Mouse (Mus musculus): ENCODE results near the gene Prrt4. TPM values are rescaled to one million over a fixed set of nuclear protein-coding genes. Genes with fewer than 3 reads are reported as not detected.
A peak's percentile ranks its signal among the peaks of the same experiment; 100 is the strongest.

The Prrt4 gene
- polyA plus RNA-seq, 1 experiment from 2014 or later: 1.2 TPM

DNA sequence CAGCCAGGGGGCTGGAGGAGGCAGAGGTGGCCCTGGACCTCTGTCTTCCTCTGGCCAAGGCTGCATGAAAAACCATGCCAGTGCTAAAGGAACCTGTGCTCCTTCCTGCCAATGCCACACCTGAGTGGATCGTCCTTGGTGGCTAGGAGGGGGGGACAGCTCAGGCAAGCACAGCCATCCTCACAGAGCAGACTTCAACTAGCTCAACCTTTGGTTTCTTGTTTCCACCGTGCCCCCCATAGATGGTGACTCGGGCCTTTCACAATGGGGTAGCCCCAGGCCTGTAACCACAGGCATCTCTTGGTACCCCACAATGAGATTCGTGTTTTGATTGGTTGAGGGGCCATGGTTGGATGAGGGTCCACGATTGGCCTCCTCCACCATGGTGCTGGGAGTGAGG is 22.0 kb upstream of the Prrt4 start:
- 89% methylated on average over 5 of the region's 5 CpGs for WGBS
- Histone ChIP-seq H3K36me3 (ENCODE audit: control insufficient read depth, insufficient read depth) (peaks cover 21% of the 10 kb centered on the region), H3K27ac (ENCODE audit: low read length) (no peak overlapping the region), H3K4me2 (ENCODE audit: low read depth, low read length) (no peak overlapping the region), H3K9ac (ENCODE audit: low read length) (no peak overlapping the region), H3K9me3 (replicated peaks; ENCODE audit: control insufficient read depth, low read length) (no peaks in the 10 kb centered on the region), H3K27me3 (ENCODE audit: control insufficient read depth, insufficient read depth, low read length) (peaks cover 8% of the 10 kb centered on the region), H3K4me3 (ENCODE audit: low read length) (no peak overlapping the region), H3K4me1 (ENCODE audit: control insufficient read depth, insufficient read depth, low read length) (peaks cover 8% of the 10 kb centered on the region)
- no peak for ATAC-seq (replicated peaks; ENCODE audit: extremely low read depth, insufficient read depth, low FRiP score)

DNA sequence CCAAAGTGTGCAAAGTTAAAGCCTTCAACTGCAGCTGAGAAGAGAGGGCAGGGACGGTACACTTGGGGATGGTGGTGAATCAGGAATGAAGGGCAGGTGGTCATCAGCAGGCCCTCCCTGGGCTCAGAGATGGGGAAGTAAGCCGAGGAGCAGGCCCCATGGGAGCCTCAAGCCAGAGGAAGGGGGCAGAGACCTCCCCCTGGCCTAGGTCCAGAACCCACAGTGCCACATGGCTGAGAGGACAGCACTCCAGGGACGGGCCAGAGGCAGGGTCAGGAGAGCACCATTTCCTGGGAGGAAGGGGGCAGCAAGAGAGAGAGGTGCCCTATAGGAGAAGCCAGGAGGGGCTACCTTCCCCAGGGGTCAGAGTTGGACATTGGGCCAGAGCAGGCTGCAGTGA is 21.1 kb upstream of the Prrt4 start:
- ATAC-seq (replicated peaks; ENCODE audit: extremely low read depth, insufficient read depth, low FRiP score): no peak
- WGBS: 60% methylated on average over 3 of the region's 3 CpGs
- H3K36me3 ChIP-seq (ENCODE audit: control insufficient read depth, insufficient read depth): peaks cover 14% of the 10 kb centered on the region
- no peak overlapping the region for H3K4me3 ChIP-seq (ENCODE audit: low read length)
- no peak overlapping the region for H3K9ac ChIP-seq (ENCODE audit: low read length)
- H3K4me2 ChIP-seq (ENCODE audit: low read depth, low read length): no peak overlapping the region
- H3K4me1 ChIP-seq (ENCODE audit: control insufficient read depth, insufficient read depth, low read length): peaks cover 7% of the 10 kb centered on the region
- peaks cover 8% of the 10 kb centered on the region for H3K27me3 ChIP-seq (ENCODE audit: control insufficient read depth, insufficient read depth, low read length)
- no peaks in the 10 kb centered on the region for H3K9me3 ChIP-seq (replicated peaks; ENCODE audit: control insufficient read depth, low read length)
- H3K27ac ChIP-seq (ENCODE audit: low read length): no peak overlapping the region

DNA sequence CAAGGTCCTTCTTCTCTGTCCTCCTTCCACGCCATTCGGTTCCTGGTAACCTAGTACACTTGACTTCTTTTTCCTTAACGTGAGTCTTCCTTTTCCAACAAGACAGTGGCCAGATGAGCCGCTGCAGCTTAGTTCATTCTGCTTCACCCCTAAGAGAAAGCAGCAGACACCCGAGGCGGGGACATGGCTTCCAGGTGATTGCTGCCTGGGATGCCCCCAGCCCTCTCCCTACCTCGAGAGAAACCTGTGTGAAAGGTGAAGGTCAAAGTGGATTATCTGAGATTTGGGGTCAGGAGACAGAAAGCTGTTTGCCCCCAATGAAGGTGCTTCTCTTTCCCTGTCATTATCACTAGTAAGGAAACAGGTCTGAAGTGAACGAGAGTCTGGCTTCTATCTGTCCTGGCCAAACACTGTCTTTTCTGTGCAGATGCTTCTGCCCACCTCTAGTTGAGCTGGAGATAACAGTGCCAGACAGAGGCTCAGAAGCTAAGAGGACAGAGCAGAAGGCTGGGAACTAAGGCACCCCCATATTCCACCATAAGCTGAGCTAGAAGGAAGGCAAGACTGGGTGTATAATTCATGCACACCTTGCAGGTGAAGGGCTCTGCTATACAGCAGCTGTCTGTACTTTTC is 20.0 kb upstream of the Prrt4 start:
- H3K9me3 ChIP-seq (replicated peaks; ENCODE audit: control insufficient read depth, low read length): no peaks in the 10 kb centered on the region
- H3K4me3 ChIP-seq (ENCODE audit: low read length): peak overlapping the region; percentile 43
- H3K27ac ChIP-seq (ENCODE audit: low read length): no peak overlapping the region
- peaks cover 10% of the 10 kb centered on the region for H3K36me3 ChIP-seq (ENCODE audit: control insufficient read depth, insufficient read depth)
- 39% methylated on average over 8 of the region's 8 CpGs for WGBS
- H3K4me2 ChIP-seq (ENCODE audit: low read depth, low read length): peak overlapping the region; percentile 65
- no peak for ATAC-seq (replicated peaks; ENCODE audit: extremely low read depth, insufficient read depth, low FRiP score)
- H3K27me3 ChIP-seq (ENCODE audit: control insufficient read depth, insufficient read depth, low read length): peaks cover 8% of the 10 kb centered on the region
- no peak overlapping the region for H3K9ac ChIP-seq (ENCODE audit: low read length)
- peaks cover 4% of the 10 kb centered on the region for H3K4me1 ChIP-seq (ENCODE audit: control insufficient read depth, insufficient read depth, low read length)

DNA sequence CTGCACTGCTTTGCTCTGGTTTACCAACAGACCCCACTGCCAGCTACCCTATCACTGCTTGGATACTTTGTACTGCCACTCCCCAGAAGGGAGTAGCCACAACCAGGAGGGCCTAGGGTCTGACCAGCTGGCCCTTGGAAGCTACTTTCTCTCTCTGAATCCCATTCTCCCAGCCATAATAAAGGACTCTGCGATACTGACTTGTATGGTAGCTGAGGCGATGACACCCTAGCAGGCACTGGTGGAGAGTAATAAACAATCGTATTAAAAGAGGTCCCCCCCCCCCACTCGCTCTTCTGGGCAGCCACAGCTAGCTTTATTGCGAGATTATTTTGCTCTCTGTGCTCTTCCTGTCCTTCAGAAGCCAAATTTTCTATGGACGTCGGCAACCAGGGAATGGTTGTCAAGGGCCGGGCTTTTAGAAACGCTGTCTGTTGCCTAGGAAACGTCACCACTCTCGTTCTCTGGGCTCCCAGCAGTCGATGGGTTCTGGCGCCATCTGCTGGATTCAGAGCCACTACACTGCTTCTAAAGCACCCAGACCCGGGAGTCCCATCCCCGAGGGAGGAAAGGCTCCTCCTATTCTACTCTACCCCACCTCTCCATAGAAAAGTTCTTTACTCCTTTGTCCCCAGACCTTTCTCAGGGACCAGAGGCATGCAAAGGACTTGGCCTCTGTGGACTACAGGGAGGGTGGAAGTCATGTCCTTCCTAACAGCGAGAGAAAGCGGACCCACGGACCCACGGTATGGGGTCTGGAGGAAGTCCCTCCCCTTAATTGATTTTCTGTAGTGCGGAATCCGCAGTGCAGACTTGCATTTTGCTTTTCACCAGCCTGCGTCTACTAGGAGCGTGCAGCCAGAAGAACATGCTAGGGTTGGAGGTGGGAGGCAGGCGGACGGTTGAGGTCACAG is 19.2 kb upstream of the Prrt4 start:
- H3K9ac ChIP-seq (ENCODE audit: low read length): peak overlapping the region; percentile 50

DNA sequence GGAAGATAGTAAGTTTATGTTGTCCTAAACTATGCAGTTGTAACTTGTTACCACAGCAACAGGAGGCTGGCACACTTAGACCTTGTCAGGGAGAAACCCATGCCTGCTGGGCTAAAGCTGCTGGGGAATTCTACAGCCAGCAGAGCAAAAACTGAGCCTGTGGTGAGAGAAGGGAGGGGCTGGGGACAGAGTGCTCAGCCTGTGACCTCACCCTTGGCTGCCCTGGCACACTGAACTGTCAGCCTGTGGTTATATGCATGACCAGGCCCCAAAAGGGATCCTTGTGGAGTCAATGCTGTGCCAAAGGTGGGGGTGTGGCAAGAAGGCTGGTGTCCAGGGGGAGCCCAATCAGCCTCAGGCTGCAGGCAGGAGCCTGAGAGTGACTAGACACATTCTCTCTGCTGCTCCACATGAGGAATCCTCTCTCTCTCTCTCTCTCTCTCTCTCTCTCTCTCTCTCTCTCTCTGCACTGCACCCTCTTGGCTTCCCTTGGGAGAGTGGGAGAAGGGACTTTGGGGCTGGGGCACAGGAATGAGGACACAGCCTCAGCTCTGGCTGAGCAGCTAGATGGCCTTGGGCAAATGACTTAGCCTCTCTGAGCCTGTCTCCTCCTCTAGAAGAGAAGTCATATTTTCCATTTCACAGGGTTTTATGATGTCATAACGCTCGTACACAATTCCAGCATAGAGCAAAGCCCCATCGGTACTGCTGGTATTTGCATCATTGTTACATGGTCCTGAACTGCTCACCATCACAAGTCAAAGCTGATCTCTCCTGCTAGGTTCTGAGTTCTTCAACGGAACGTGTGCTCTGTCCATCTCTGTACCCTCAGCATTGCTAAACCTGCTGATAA is 16.7 kb upstream of the Prrt4 start:
- 0 out of 2 replicates have a peak, but pooled peaks have one; percentile 16 for ATAC-seq (replicated peaks; ENCODE audit: extremely low read depth, insufficient read depth, low FRiP score)
- Histone ChIP-seq H3K4me1 (ENCODE audit: control insufficient read depth, insufficient read depth, low read length) (peaks cover 4% of the 10 kb centered on the region), H3K9me3 (replicated peaks; ENCODE audit: control insufficient read depth, low read length) (no peaks in the 10 kb centered on the region), H3K9ac (ENCODE audit: low read length) (no peak overlapping the region), H3K27ac (ENCODE audit: low read length) (no peak overlapping the region), H3K4me3 (ENCODE audit: low read length) (no peak overlapping the region), H3K27me3 (ENCODE audit: control insufficient read depth, insufficient read depth, low read length) (peaks cover 8% of the 10 kb centered on the region), H3K4me2 (ENCODE audit: low read depth, low read length) (no peak overlapping the region), H3K36me3 (ENCODE audit: control insufficient read depth, insufficient read depth) (no peaks in the 10 kb centered on the region; the same call in 1 of the 2 replicates)
- 71% methylated on average over 5 of the region's 5 CpGs for WGBS

More for the DNA sequence above, 19.2 kb upstream of the Prrt4 start:
- H3K27me3 ChIP-seq (ENCODE audit: control insufficient read depth, insufficient read depth, low read length): peaks cover 8% of the 10 kb centered on the region
- peak overlapping the region; percentile 65 for H3K4me2 ChIP-seq (ENCODE audit: low read depth, low read length)
- H3K9me3 ChIP-seq (replicated peaks; ENCODE audit: control insufficient read depth, low read length): no peaks in the 10 kb centered on the region
- peak; percentile 83 for ATAC-seq (replicated peaks; ENCODE audit: extremely low read depth, insufficient read depth, low FRiP score)
- 15% methylated on average over 25 of the region's 25 CpGs for WGBS
- H3K27ac ChIP-seq (ENCODE audit: low read length): no peak overlapping the region
- H3K4me1 ChIP-seq (ENCODE audit: control insufficient read depth, insufficient read depth, low read length): peaks cover 4% of the 10 kb centered on the region
- peak overlapping the region; percentile 43 for H3K4me3 ChIP-seq (ENCODE audit: low read length)
- H3K36me3 ChIP-seq (ENCODE audit: control insufficient read depth, insufficient read depth): peaks cover 5% of the 10 kb centered on the region

DNA sequence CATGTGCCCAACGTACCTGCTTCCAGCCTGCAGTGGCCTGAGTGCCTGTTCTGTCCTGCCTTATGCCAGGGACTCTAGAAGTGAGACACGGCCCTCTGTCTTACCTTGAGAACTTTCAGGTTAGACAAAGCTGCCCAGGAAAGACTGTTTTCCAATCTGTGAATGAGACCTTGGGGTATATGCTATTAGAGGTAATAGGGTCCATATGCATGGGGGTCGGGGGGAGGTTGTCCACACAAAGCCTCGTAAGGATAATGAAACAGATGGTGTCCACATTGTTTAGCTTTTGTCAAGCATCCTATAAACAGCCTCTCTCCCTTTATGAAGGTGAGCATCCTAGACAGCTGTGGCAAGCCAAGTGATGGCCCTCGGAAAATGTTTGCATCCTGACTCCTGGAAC is 15.8 kb upstream of the Prrt4 start:
- ATAC-seq (replicated peaks; ENCODE audit: extremely low read depth, insufficient read depth, low FRiP score): no peak
- no peak overlapping the region for H3K4me2 ChIP-seq (ENCODE audit: low read depth, low read length)
- H3K36me3 ChIP-seq (ENCODE audit: control insufficient read depth, insufficient read depth): no peaks in the 10 kb centered on the region
- peaks cover 8% of the 10 kb centered on the region for H3K27me3 ChIP-seq (ENCODE audit: control insufficient read depth, insufficient read depth, low read length)
- no peaks in the 10 kb centered on the region for H3K9me3 ChIP-seq (replicated peaks; ENCODE audit: control insufficient read depth, low read length)
- H3K27ac ChIP-seq (ENCODE audit: low read length): no peak overlapping the region
- no peak overlapping the region for H3K4me3 ChIP-seq (ENCODE audit: low read length)
- H3K4me1 ChIP-seq (ENCODE audit: control insufficient read depth, insufficient read depth, low read length): peaks cover 4% of the 10 kb centered on the region
- WGBS: 81% methylated on average over 5 of the region's 5 CpGs
- no peak overlapping the region for H3K9ac ChIP-seq (ENCODE audit: low read length)

DNA sequence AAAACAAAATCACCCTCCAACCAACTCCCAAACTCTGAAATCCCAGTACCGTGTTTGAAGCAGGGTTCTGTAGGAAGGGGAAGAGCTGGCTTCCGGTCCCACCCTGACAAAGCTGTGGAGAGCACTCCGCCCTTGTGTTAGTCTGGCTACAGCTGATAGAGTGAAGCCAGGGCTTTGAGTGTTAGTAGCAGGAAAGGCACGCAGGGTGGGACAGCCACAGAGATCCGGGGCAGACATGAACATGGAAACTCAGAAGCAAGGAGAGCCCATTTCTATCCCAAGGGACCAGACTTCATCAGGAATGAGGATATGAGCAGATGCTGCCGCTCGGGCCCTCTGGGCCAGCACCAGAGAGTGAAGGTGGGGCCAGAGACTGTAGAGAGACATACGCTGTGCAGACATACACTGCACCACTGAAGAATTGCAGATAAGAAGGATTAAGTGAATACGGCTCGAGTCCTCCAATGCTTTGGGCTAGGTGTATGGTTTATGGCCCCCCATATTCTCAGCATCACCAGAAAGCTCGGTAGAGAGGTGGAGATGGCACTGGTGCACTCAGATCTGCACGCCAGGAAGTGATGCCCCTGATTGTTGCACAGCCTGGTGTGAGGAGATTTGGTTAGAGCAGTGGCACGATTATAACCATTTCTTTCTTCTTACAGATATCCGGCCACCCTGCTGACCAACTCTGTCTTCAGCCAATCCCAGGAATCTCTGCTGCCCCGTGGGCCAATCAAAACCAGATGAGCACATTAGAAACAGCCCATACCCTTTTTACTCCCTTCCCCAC is 14.8 kb upstream of the Prrt4 start:
- H3K4me3 ChIP-seq (ENCODE audit: low read length): no peak overlapping the region
- H3K36me3 ChIP-seq (ENCODE audit: control insufficient read depth, insufficient read depth): no peaks in the 10 kb centered on the region
- H3K9me3 ChIP-seq (replicated peaks; ENCODE audit: control insufficient read depth, low read length): no peaks in the 10 kb centered on the region
- peaks cover 8% of the 10 kb centered on the region for H3K27me3 ChIP-seq (ENCODE audit: control insufficient read depth, insufficient read depth, low read length)
- H3K4me1 ChIP-seq (ENCODE audit: control insufficient read depth, insufficient read depth, low read length): peaks cover 4% of the 10 kb centered on the region
- peak overlapping the region; percentile 43 for H3K27ac ChIP-seq (ENCODE audit: low read length)
- no peak overlapping the region for H3K9ac ChIP-seq (ENCODE audit: low read length)
- ATAC-seq (replicated peaks; ENCODE audit: extremely low read depth, insufficient read depth, low FRiP score): peak; percentile 63
- WGBS: 42% methylated on average over 15 of the region's 15 CpGs
- no peak overlapping the region for H3K4me2 ChIP-seq (ENCODE audit: low read depth, low read length)

DNA sequence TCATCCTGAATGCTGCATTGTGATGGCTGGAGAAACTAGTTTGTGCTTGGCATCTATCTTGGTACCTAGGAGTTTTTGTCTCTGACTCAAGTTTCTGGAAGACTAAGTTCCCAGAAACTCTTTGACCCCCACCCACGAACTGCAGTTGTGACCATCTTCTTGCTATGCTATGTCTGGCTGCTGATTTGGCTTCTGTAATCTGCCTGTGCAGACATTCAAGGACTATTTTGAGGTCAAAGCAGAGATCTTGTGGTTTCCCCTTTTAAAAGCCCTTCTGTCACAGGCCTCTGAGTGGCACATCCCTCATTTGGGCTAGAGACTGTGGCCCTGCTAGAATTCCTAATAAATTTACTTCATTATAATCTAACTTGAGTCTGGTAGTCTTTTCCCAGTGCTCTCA is 8.6 kb upstream of the Prrt4 start:
- Histone ChIP-seq H3K4me2 (ENCODE audit: low read depth, low read length) (no peak overlapping the region), H3K9ac (ENCODE audit: low read length) (no peak overlapping the region), H3K4me1 (ENCODE audit: control insufficient read depth, insufficient read depth, low read length) (no peaks in the 10 kb centered on the region), H3K27ac (ENCODE audit: low read length) (no peak overlapping the region), H3K36me3 (ENCODE audit: control insufficient read depth, insufficient read depth) (no peaks in the 10 kb centered on the region), H3K9me3 (replicated peaks; ENCODE audit: control insufficient read depth, low read length) (no peaks in the 10 kb centered on the region), H3K27me3 (ENCODE audit: control insufficient read depth, insufficient read depth, low read length) (no peaks in the 10 kb centered on the region), H3K4me3 (ENCODE audit: low read length) (no peak overlapping the region)
- 60% methylated on average over 1 of the region's 1 CpGs for WGBS
- ATAC-seq (replicated peaks; ENCODE audit: extremely low read depth, insufficient read depth, low FRiP score): no peak
